Mouse (Mus musculus) embryonic facial prominence, embryonic 12.5 days (tissue): ENCODE results near the gene Herpud2. TPM values are rescaled to one million over a fixed set of nuclear protein-coding genes. Genes with fewer than 3 reads are reported as not detected.

Source experiments
- ATAC-seq: fragments of 200-750 bp; cut with Nextera tagmentation; 2 replicates; pipeline ENCODE4 v1.8.0; 2017; ENCODE audit not compliant: insufficient number of reproducible peaks, insufficient read depth, low FRiP score, low TSS enrichment
- H3K27ac ChIP-seq: fragments of 300-500 bp; sonication (generic); 2 replicates; pipeline ENCODE4 v1.5.1; 2016; ENCODE audit warnings: mild to moderate bottlenecking
- H3K27me3 ChIP-seq: fragments of 300-500 bp; sonication (generic); 2 replicates; pipeline ENCODE4 v1.6.1; 2016; ENCODE audit warnings: mild to moderate bottlenecking, moderate library complexity
- H3K36me3 ChIP-seq: fragments of 300-500 bp; sonication (generic); 2 replicates; pipeline ENCODE4 v1.6.1; 2016; ENCODE audit warnings: mild to moderate bottlenecking
- H3K4me1 ChIP-seq: fragments of 300-500 bp; sonication (generic); 2 replicates; pipeline ENCODE4 v1.6.1; 2016
- H3K4me2 ChIP-seq: fragments of 300-500 bp; sonication (generic); replicated peaks from 2 replicates; pipeline ENCODE4 v1.6.1; 2016; ENCODE audit warnings: mild to moderate bottlenecking, moderate library complexity
- H3K4me3 ChIP-seq: fragments of 300-500 bp; sonication (generic); 2 replicates; pipeline ENCODE4 v1.5.1; 2016; ENCODE audit warnings: mild to moderate bottlenecking
- H3K9ac ChIP-seq: fragments of 300-500 bp; sonication (generic); 2 replicates; pipeline ENCODE4 v1.6.1; 2016; ENCODE audit warnings: mild to moderate bottlenecking, moderate library complexity
- H3K9me3 ChIP-seq: fragments of 300-500 bp; sonication (generic); 2 replicates; pipeline ENCODE4 v1.6.1; 2016; ENCODE audit warnings: mild to moderate bottlenecking, moderate library complexity
- WGBS: fragments of 180-500 bp; shearing (Covaris S2); methylation state at CpG from one replicate; pipeline ENCODE4 v1.1.7; 2016; 5-methylcytosine and 5-hydroxymethylcytosine counted together
- polyA plus RNA-seq: library from polyadenylated mRNA; unstranded; fragments of >200 nt; fragmentation: Nextera tagmentation; extraction: Ambion mirVana; gene quantifications from 2 replicates; pipeline ENCODE4 v1.2.1, GENCODE M21; 2016

Herpud2 gene
- polyA plus RNA-seq, 1 experiment from 2014 or later: 40.3 TPM

DNA sequence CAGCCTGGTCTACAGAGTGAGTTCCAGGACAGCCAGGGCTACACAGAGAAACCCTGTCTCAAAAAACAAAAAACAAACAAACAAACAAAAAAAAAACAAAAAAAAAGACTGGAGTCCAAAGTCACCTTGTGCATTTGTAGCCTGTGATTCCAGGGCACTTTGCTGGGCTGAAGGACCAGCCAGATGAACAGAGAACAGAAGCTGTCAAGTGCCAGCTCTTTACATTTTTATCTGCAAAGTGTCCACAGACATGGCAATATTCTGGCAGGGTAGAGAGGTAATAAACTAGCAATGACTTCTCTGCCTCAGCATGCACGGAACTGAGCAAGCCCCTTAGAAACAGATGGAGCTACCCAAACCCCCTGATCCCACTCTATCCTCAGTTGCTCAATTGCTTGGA is 75.1 kb downstream of the Herpud2 start:
- ATAC-seq: no peak
- Histone ChIP-seq H3K4me3 (no peak overlapping the region), H3K36me3 (no peaks in the 10 kb centered on the region), H3K4me2 (no peak overlapping the region), H3K27me3 (no peaks in the 10 kb centered on the region), H3K9me3 (no peaks in the 10 kb centered on the region), H3K4me1 (no peaks in the 10 kb centered on the region), H3K9ac (no peak overlapping the region), H3K27ac (no peak overlapping the region)
- WGBS: 83% methylated on average over 1 of the region's 1 CpGs

DNA sequence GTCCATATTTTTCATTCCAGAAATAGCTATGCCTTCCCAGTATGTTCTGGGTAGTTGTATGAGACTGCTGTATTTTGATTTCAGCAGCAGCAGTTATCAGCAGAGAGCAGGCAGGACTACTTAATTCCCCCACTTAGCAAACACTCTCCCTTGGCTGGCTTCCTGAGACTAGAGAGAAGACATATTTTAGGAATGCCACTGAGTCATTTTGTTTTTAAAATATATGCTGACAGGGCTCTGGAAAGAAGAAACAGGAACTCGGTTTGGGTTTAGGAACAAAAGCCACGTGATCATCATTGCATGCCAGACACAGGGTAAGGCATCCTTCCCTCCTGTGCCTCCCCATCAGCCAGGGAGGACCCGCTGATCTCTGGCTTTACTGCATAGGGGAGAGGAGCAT is 75.6 kb downstream of the Herpud2 start:
- 55% methylated on average over 3 of the region's 3 CpGs for WGBS
- Histone ChIP-seq H3K4me1 (no peaks in the 10 kb centered on the region), H3K36me3 (no peaks in the 10 kb centered on the region), H3K4me2 (no peak overlapping the region), H3K9ac (no peak overlapping the region), H3K27ac (no peak overlapping the region), H3K27me3 (no peaks in the 10 kb centered on the region), H3K9me3 (no peaks in the 10 kb centered on the region), H3K4me3 (no peak overlapping the region)
- ATAC-seq: no peak

DNA sequence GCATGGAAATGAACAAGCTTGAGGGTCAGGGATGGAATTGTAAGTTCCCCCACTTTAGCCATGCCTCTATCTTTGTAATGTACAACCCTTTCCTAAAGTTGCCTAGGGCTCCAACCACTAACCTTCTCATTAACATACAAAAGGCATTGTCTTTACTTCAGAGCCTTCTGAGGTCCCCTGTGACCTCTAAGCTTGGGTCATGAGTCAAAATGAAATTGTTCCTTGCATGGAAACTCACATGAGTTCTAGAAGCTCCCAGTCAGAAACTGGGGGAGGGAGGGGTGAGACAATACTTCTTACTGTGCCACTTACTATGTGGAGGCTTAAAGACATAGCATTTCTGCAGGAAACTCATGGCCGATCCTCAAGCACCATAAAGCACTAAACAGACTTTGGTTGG is 79.0 kb downstream of the Herpud2 start:
- Histone ChIP-seq H3K36me3 (no peaks in the 10 kb centered on the region), H3K27ac (no peak overlapping the region), H3K9me3 (no peaks in the 10 kb centered on the region), H3K4me2 (no peak overlapping the region), H3K4me1 (no peaks in the 10 kb centered on the region), H3K9ac (no peak overlapping the region), H3K4me3 (no peak overlapping the region), H3K27me3 (no peaks in the 10 kb centered on the region)
- WGBS: 65% methylated on average over 1 of the region's 1 CpGs
- no peak for ATAC-seq

DNA sequence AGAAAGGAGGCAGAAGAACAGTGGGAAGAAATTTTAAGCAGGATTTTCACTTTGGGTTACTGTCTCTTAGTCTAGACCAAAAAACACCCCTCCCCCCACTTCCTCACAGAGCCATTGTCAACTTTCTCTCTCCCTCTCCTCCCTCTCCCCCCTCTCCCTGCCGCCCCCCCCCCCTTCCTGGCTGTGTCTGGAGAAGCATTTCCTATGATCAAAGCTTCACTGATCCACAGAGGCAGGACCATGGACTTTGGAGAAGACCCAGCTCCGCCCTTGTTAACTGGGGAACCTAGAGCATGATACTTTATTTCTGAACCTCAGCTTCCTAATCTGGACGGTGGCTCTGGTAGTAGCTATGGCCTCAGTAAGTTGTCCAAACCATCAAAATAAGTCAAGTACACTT is 92.9 kb downstream of the Herpud2 start:
- H3K36me3 ChIP-seq: no peaks in the 10 kb centered on the region
- no peak overlapping the region for H3K4me3 ChIP-seq
- no peak overlapping the region for H3K27ac ChIP-seq
- WGBS: 51% methylated on average over 2 of the region's 3 CpGs
- H3K4me1 ChIP-seq: no peaks in the 10 kb centered on the region
- H3K9ac ChIP-seq: no peak overlapping the region
- H3K27me3 ChIP-seq: no peaks in the 10 kb centered on the region
- H3K4me2 ChIP-seq: no peak overlapping the region
- H3K9me3 ChIP-seq: no peaks in the 10 kb centered on the region
- no peak for ATAC-seq

Other genes with a start within 250 kb of the Herpud2 start
- gene Gm10181, start 62.4 kb downstream of the Herpud2 start, polyA plus RNA-seq: not detected in 2 replicates
- 287 and 310 TPM in 2 replicates for gene Sept7, start 100.6 kb upstream of the Herpud2 start, polyA plus RNA-seq